Mouse (Mus musculus) intestine, embryonic 15.5 days (tissue): ENCODE results near the gene Gm49450. TPM values are rescaled to one million over a fixed set of nuclear protein-coding genes. Genes with fewer than 3 reads are reported as not detected.
"Not testable (repeated sequence)": the region's sequence is repeated elsewhere in the genome, so short reads cannot be mapped to it uniquely, and the experiment has no call there.

Source experiments
- ATAC-seq: fragments of 200-750 bp; cut with Nextera tagmentation; 2 replicates; pipeline ENCODE4 v1.8.0; 2017; ENCODE audit warnings: moderate TSS enrichment, moderate library complexity
- H3K27ac ChIP-seq: fragments of 300-500 bp; sonication (generic); 2 replicates; pipeline ENCODE4 v1.5.1; 2015; ENCODE audit warnings: mild to moderate bottlenecking, inconsistent platforms
- H3K27me3 ChIP-seq: fragments of 300-500 bp; sonication (generic); replicated peaks from 2 replicates; pipeline ENCODE4 v1.6.1; 2015; ENCODE audit warnings: inconsistent platforms
- H3K36me3 ChIP-seq: fragments of 300-500 bp; sonication (generic); 2 replicates; pipeline ENCODE4 v1.6.1; 2015; ENCODE audit warnings: inconsistent platforms
- H3K4me1 ChIP-seq: fragments of 300-500 bp; sonication (generic); replicated peaks from 2 replicates; pipeline ENCODE4 v1.6.1; 2015; ENCODE audit warnings: inconsistent platforms
- H3K4me2 ChIP-seq: fragments of 300-500 bp; sonication (generic); replicated peaks from 2 replicates; pipeline ENCODE4 v1.6.1; 2015; ENCODE audit warnings: mild to moderate bottlenecking, inconsistent platforms
- H3K4me3 ChIP-seq: fragments of 300-500 bp; sonication (generic); replicated peaks from 2 replicates; pipeline ENCODE4 v1.5.1; 2015; ENCODE audit warnings: inconsistent platforms
- H3K9ac ChIP-seq: fragments of 300-500 bp; sonication (generic); 2 replicates; pipeline ENCODE4 v1.6.1; 2015; ENCODE audit warnings: inconsistent platforms
- H3K9me3 ChIP-seq: fragments of 300-500 bp; sonication (generic); 2 replicates; pipeline ENCODE4 v1.6.1; 2016; ENCODE audit warnings: inconsistent platforms
- WGBS: fragments of 180-500 bp; shearing (Covaris S2); methylation state at CpG from one replicate; pipeline ENCODE4 v1.1.7; 2015; 5-methylcytosine and 5-hydroxymethylcytosine counted together
- polyA plus RNA-seq: library from polyadenylated mRNA; unstranded; fragments of >200 nt; fragmentation: Nextera tagmentation; extraction: Ambion mirVana; gene quantifications from 2 replicates; pipeline ENCODE4 v1.2.1, GENCODE M21; 2015

Gene Gm49450
- polyA plus RNA-seq, 1 experiment from 2014 or later, result not detected

GRCm38 (mm10) chr15:98927566-98927965 lies 25.8 kb downstream of the Gm49450 start:
- Histone ChIP-seq H3K4me3 (no peak overlapping the region), H3K4me2 (no peak overlapping the region), H3K9ac (no peak overlapping the region), H3K27me3 (no peaks in the 10 kb centered on the region), H3K27ac (no peak overlapping the region), H3K4me1 (no peaks in the 10 kb centered on the region), H3K36me3 (peaks cover 7% of the 10 kb centered on the region), H3K9me3 (no peaks in the 10 kb centered on the region)
- 79% methylated on average over 5 of the region's 5 CpGs for WGBS
- no peak for ATAC-seq

DNA sequence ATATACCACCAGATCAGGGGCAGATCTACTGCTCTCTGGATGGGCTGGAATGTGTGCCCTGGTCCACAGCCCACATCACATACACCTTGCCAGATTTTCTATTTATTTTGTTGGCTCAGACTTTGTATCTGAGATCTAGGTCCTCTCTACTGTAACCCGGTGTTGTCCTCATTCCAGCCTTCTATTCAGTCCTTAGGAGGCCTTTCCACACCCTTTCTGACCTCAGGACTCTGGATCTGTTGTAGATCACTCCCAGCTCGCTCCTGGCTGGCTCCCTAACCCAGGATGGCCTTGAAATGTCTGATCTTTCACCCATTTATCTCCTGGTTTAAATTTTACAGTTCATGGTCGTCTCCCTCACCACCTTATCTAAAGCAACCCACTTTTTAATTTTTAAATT lies 28.7 kb downstream of the Gm49450 start:
- peak; percentile 11; the same call in 1 of the 2 replicates for ATAC-seq
- no peaks in the 10 kb centered on the region for H3K27me3 ChIP-seq
- no peak overlapping the region for H3K27ac ChIP-seq
- WGBS, result 59% methylated on average over 3 of the region's 3 CpGs
- no peaks in the 10 kb centered on the region for H3K4me1 ChIP-seq
- H3K36me3 ChIP-seq, result no peaks in the 10 kb centered on the region
- H3K9ac ChIP-seq, result no peak overlapping the region
- H3K9me3 ChIP-seq, result no peaks in the 10 kb centered on the region
- H3K4me3 ChIP-seq, result no peak overlapping the region
- H3K4me2 ChIP-seq, result no peak overlapping the region

GRCm38 (mm10) chr15:98923031-98923537 lies 30.3 kb downstream of the Gm49450 start:
- Histone ChIP-seq H3K4me3 (no peak overlapping the region), H3K36me3 (no peaks in the 10 kb centered on the region), H3K9me3 (no peaks in the 10 kb centered on the region), H3K27me3 (no peaks in the 10 kb centered on the region), H3K4me1 (no peaks in the 10 kb centered on the region), H3K4me2 (no peak overlapping the region), H3K9ac (no peak overlapping the region), H3K27ac (peak overlapping the region; percentile 65; the same call in 1 of the 2 replicates)
- no peak for ATAC-seq
- WGBS, result 77% methylated on average over 2 of the region's 2 CpGs

DNA sequence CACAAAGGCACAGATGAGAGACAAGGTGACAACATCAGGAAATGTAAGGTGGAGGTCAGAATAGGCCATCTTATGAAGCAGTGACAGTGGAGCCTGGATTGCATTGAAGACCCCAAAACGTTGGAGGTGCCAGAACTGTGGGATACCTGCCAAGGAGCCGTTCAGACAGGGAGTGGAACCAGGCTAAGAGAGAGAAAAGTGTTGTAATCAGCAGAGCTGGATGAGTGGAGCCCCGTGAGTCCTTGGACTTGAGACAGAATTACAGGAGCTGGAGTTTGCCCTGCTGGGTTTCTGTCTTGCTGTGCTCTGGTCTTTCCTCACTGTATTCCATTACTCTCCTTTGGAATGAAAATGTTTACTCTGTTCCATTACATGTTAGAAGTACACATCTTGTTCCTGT lies 30.8 kb downstream of the Gm49450 start:
- Histone ChIP-seq H3K9ac (no peak overlapping the region), H3K36me3 (no peaks in the 10 kb centered on the region), H3K4me1 (no peaks in the 10 kb centered on the region), H3K9me3 (no peaks in the 10 kb centered on the region), H3K4me3 (no peak overlapping the region), H3K4me2 (0 out of 2 replicates have a peak overlapping the region, but pooled peaks have one; percentile 11), H3K27ac (peak overlapping the region; percentile 65), H3K27me3 (no peaks in the 10 kb centered on the region)
- WGBS, result 40% methylated on average over 3 of the region's 3 CpGs
- ATAC-seq, result peak; percentile 18; the same call in 1 of the 2 replicates

GRCm38 (mm10) chr15:98921510-98921909 lies 31.8 kb downstream of the Gm49450 start:
- ATAC-seq, result no peak
- Histone ChIP-seq H3K4me2 (no peak overlapping the region), H3K4me3 (no peak overlapping the region), H3K4me1 (peaks cover 2% of the 10 kb centered on the region), H3K27me3 (no peaks in the 10 kb centered on the region), H3K36me3 (no peaks in the 10 kb centered on the region), H3K9ac (no peak overlapping the region), H3K27ac (no peak overlapping the region), H3K9me3 (no peaks in the 10 kb centered on the region)
- 91% methylated on average over 5 of the region's 5 CpGs for WGBS

GRCm38 (mm10) chr15:98918499-98918895 lies 34.9 kb downstream of the Gm49450 start:
- Histone ChIP-seq H3K4me2 (peak overlapping the region; percentile 84), H3K27ac (peak overlapping the region; percentile 41)
- not testable (repeated sequence) for ATAC-seq

GRCm38 (mm10) chr15:98917538-98918498 lies 35.5 kb downstream of the Gm49450 start, which contains the start of gene Lmbr1l:
TSS of gene Lmbr1l (minus strand) at chr15:98918231.
- peak; percentile 98 for ATAC-seq
- peak within 1 kb of the TSS; percentile 76 for H3K4me3 ChIP-seq

More at GRCm38 (mm10) chr15:98918499-98918895, 34.9 kb downstream of the Gm49450 start:
- H3K4me3 ChIP-seq, result peak overlapping the region; percentile 76
- not testable (repeated sequence) for H3K4me1 ChIP-seq, H3K27me3 ChIP-seq, H3K9me3 ChIP-seq, H3K36me3 ChIP-seq
- peak overlapping the region; percentile 18; the same call in 1 of the 2 replicates for H3K9ac ChIP-seq
- 22% methylated on average over 8 of the region's 8 CpGs for WGBS

DNA sequence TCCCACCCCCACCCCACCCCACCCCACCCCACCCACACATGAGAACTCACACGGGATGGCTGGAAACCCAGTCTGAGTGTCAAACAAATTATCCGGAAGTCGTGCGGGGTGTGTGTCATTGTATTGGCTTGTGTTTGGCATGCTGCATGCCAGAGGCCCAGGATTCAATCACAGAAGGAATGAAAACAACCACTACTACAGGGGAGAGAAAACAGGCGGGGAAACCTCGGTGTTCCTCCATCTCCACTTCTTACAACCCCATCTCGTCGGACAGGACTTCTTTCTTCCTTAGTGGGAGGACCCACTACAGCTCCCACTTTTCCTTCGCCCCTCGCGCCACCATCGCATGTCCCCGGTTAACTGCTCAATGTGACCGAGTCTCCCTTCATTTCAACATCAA lies 36.3 kb downstream of the Gm49450 start:
- H3K27ac ChIP-seq, result peak overlapping the region; percentile 93
- 0% methylated on average over 14 of the region's 14 CpGs for WGBS
- peaks cover 8% of the 10 kb centered on the region; the same call in 1 of the 2 replicates for H3K36me3 ChIP-seq
- ATAC-seq, result peak; percentile 0; the same call in 1 of the 2 replicates
- no peaks in the 10 kb centered on the region for H3K9me3 ChIP-seq
- peaks cover 8% of the 10 kb centered on the region for H3K4me1 ChIP-seq
- peak overlapping the region; percentile 76 for H3K4me3 ChIP-seq
- H3K4me2 ChIP-seq, result peak overlapping the region; percentile 84
- H3K27me3 ChIP-seq, result no peaks in the 10 kb centered on the region
- H3K9ac ChIP-seq, result peak overlapping the region; percentile 62

More at GRCm38 (mm10) chr15:98917538-98918498, 35.5 kb downstream of the Gm49450 start, which contains the start of gene Lmbr1l:
- peak within 1 kb of the TSS; percentile 93 for H3K27ac ChIP-seq
- H3K36me3 ChIP-seq, result 0 out of 2 replicates have a peak, but pooled peaks cover 1% of the 10 kb centered on the region
- no peaks in the 10 kb centered on the region for H3K9me3 ChIP-seq
- H3K4me1 ChIP-seq, result peaks cover 8% of the 10 kb centered on the region
- peak within 1 kb of the TSS; percentile 84 for H3K4me2 ChIP-seq
- no peaks in the 10 kb centered on the region for H3K27me3 ChIP-seq
- peak within 1 kb of the TSS; percentile 62 for H3K9ac ChIP-seq
- under 1% methylated on average over 82 of the region's 82 CpGs for WGBS

- H3K27ac ChIP-seq, result no peak overlapping the region
- H3K27me3 ChIP-seq, result no peaks in the 10 kb centered on the region
- peaks cover 13% of the 10 kb centered on the region; the same call in 1 of the 2 replicates for H3K36me3 ChIP-seq
- peaks cover 8% of the 10 kb centered on the region for H3K4me1 ChIP-seq
- H3K9ac ChIP-seq, result no peak overlapping the region
- no peaks in the 10 kb centered on the region for H3K9me3 ChIP-seq
- peak overlapping the region; percentile 84 for H3K4me2 ChIP-seq
- H3K4me3 ChIP-seq, result 0 out of 2 replicates have a peak overlapping the region, but pooled peaks have one; percentile 76
- 89% methylated on average over 4 of the region's 4 CpGs for WGBS
- ATAC-seq, result no peak
Observed at GRCm38 (mm10) chr15:98916016-98916415, 37.3 kb downstream of the Gm49450 start.

GRCm38 (mm10) chr15:98914903-98915302 lies 38.4 kb downstream of the Gm49450 start:
- H3K9me3 ChIP-seq, result no peaks in the 10 kb centered on the region
- no peak overlapping the region for H3K4me2 ChIP-seq
- H3K27me3 ChIP-seq, result no peaks in the 10 kb centered on the region
- no peak overlapping the region for H3K27ac ChIP-seq
- peaks cover 13% of the 10 kb centered on the region; the same call in 1 of the 2 replicates for H3K36me3 ChIP-seq
- H3K4me1 ChIP-seq, result peaks cover 8% of the 10 kb centered on the region
- 93% methylated on average over 6 of the region's 6 CpGs for WGBS
- no peak overlapping the region for H3K4me3 ChIP-seq
- no peak overlapping the region for H3K9ac ChIP-seq
- ATAC-seq, result no peak

DNA sequence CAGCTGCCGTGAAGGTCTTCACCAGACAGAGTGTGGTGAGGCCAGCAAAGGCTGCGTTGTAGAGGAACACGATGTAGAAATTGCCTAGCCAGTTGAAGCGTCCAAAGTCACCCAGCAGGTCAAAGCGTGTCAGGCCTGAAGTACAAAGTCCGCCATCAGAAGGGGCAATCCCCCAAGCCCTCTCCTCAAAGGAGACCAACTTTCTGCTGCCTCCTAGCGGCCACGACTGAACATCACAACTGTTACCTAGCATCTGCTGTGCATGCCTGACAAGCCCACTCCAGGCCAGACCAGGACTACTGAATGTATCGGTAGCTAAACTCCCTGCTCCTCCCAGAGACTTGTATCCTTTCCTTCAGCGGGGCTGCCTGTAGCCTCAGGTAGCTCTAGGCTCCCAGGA lies 48.7 kb downstream of the Gm49450 start:
- H3K4me3 ChIP-seq, result no peak overlapping the region
- no peaks in the 10 kb centered on the region for H3K4me1 ChIP-seq
- H3K27me3 ChIP-seq, result no peaks in the 10 kb centered on the region
- H3K36me3 ChIP-seq, result peaks cover 18% of the 10 kb centered on the region
- H3K27ac ChIP-seq, result no peak overlapping the region
- 33% methylated on average over 10 of the region's 10 CpGs for WGBS
- no peak for ATAC-seq
- no peak overlapping the region for H3K9ac ChIP-seq
- H3K9me3 ChIP-seq, result no peaks in the 10 kb centered on the region
- no peak overlapping the region for H3K4me2 ChIP-seq

DNA sequence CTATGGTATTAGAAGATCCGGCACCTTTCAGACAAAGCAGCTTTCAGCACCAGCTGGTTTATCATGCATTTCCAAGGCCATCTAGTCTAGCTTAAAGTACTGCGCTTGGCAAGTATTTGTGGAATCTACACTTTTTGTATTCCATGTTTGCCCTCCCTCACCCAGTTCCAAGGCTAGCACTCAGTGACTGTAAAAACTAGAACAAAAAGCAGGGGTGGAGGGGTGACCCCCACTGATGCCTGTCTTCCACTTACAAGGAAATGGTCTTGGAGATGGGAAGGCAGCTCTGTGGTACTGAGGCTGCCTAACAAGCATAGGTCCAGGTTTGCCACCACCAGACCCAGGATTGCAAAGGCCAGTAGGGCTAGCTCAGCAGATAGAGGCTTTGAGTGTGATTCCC lies 50.8 kb downstream of the Gm49450 start:
- no peak overlapping the region for H3K27ac ChIP-seq
- no peak overlapping the region for H3K4me2 ChIP-seq
- peaks cover 20% of the 10 kb centered on the region for H3K27me3 ChIP-seq
- peaks cover 7% of the 10 kb centered on the region; the same call in 1 of the 2 replicates for H3K36me3 ChIP-seq
- ATAC-seq, result no peak
- no peak overlapping the region for H3K9ac ChIP-seq
- peaks cover 10% of the 10 kb centered on the region for H3K4me1 ChIP-seq
- H3K4me3 ChIP-seq, result no peak overlapping the region
- WGBS, result 81% methylated on average over 2 of the region's 2 CpGs
- H3K9me3 ChIP-seq, result no peaks in the 10 kb centered on the region
